Mouse (Mus musculus) CH12.LX (cell line): ENCODE results near the gene Pitx1.

Experiments used
- CHD2 ChIP-seq: IDR thresholded peaks from 2 replicates; pipeline ENCODE4 v1.6.1; 2011; ENCODE audit warnings: low read length, improper control_type of control experiment
- CTCF ChIP-seq, 2 experiments: IDR thresholded peaks in 1 of 2; conservative IDR thresholded peaks in 1 of 2; 2 replicates each; pipeline ENCODE4 v1.5.1; 2011 to 2012; ENCODE audit warnings: low read depth in 2 of 2, low read length in 2 of 2, improper control_type of control experiment in 1 of 2, inconsistent platforms in 1 of 2, mild to moderate bottlenecking in 1 of 2, moderate library complexity in 1 of 2
- EP300 ChIP-seq: IDR thresholded peaks from 2 replicates; pipeline ENCODE4 v1.6.1; 2011; ENCODE audit warnings: low read length, improper control_type of control experiment
- JUND ChIP-seq: conservative IDR thresholded peaks from 2 replicates; pipeline ENCODE4 v1.6.1; 2011; ENCODE audit warnings: low read depth, low read length, improper control_type of control experiment
- MAX ChIP-seq: IDR thresholded peaks from 2 replicates; pipeline ENCODE4 v1.6.1; 2011; ENCODE audit warnings: low read length, improper control_type of control experiment
- MAZ ChIP-seq: IDR thresholded peaks from 2 replicates; pipeline ENCODE4 v1.6.1; 2012; ENCODE audit warnings: low read depth, mild to moderate bottlenecking, inconsistent platforms, low read length, improper control_type of control experiment, moderate library complexity
- POLR2A ChIP-seq: IDR thresholded peaks from 2 replicates; pipeline ENCODE4 v1.6.1; 2011; ENCODE audit warnings: low read depth, mild to moderate bottlenecking, improper control_type of control experiment, low read length
- POLR2AphosphoS2 ChIP-seq: IDR thresholded peaks from 2 replicates; pipeline ENCODE4 v1.6.1; 2011; ENCODE audit warnings: low read depth, low read length, improper control_type of control experiment
- SIN3A ChIP-seq: IDR thresholded peaks from 2 replicates; pipeline ENCODE4 v1.6.1; 2012; ENCODE audit warnings: low read length, improper control_type of control experiment, inconsistent platforms
- SMC3 ChIP-seq: IDR thresholded peaks from 2 replicates; pipeline ENCODE4 v1.6.1; 2011; ENCODE audit warnings: low read depth, low read length, improper control_type of control experiment
- USF1 ChIP-seq: IDR thresholded peaks from 2 replicates; pipeline ENCODE4 v1.6.1; 2014; ENCODE audit warnings: low read depth, mild to moderate bottlenecking, inconsistent platforms, low read length, improper control_type of control experiment
- ZNF384 ChIP-seq: IDR thresholded peaks from 2 replicates; pipeline ENCODE4 v1.6.1; 2012; ENCODE audit warnings: low read depth, low read length, improper control_type of control experiment, inconsistent platforms

GRCm38 (mm10) chr13:55810947-55811346 is 25.0 kb downstream of the Pitx1 start:
- no peak for TF ChIP-seq USF1
- no peak for TF ChIP-seq CTCF (conservative IDR thresholded peaks at IDR 0.05 in 1 of 2, IDR thresholded peaks at IDR 0.05 in 1 of 2; ENCODE audit: low read depth in 2 of 2, low read length in 2 of 2)
- no peak for TF ChIP-seq MAX
- TF ChIP-seq POLR2AphosphoS2, result no peak
- TF ChIP-seq CHD2, result no peak
- TF ChIP-seq POLR2A, result no peak
- TF ChIP-seq SMC3, result no peak
- TF ChIP-seq JUND, result no peak
- TF ChIP-seq ZNF384, result no peak
- no peak for TF ChIP-seq EP300
- TF ChIP-seq SIN3A, result no peak
- no peak for TF ChIP-seq MAZ
